Comparison of ENCODE assay signal across 30 mouse cellular contexts in the genomic region with DNA sequence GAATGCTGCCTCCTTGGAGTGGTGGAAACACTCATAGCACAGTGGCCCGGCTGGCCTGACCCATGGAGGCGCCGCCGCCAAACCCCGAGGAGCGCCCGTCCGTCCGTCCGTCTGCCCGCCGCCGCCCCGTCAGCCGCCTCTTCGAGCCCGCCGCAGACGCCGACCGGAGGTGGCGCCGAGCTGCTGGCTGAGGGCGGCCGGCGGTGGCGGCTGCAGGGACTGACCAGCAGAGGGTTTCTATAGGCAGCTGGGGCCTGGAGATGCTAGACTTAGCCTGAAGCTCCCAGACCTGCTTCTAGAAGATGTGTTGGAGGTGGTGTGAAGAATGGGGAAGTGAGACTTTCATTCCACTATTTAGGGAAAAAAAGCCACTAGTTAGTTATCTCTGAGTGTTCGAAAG. TPM values are rescaled to one million over a fixed set of nuclear protein-coding genes. Genes with fewer than 3 reads are reported as not detected.
DNase-seq lines count a peak whose midpoint lies in the region; ATAC-seq and TF ChIP-seq lines count a peak whose summit lies in the region.
"Had no signal": no experiment of that assay in that cellular context is flagged by ENCODE, and none has a peak within 500 bp of the region (broad histone marks: within the 10 kb centered on the region; RNA-seq: fewer than 3 reads in every experiment).

No protein-coding gene starts in this region.

- H3K4me1 ChIP-seq in midbrain, postnatal 0 days (ENCODE audit: insufficient read depth, low read length): no peaks in the 10 kb centered on the region

- 96% methylated on average over 28 of the region's 28 CpGs for WGBS in midbrain, postnatal 0 days

- H3K9me3 ChIP-seq in midbrain, postnatal 0 days (ENCODE audit: low read length): no peaks in the 10 kb centered on the region
- H3K9me3 ChIP-seq: forebrain, embryonic 15.5 days; heart, embryonic 12.5 days; heart, embryonic 15.5 days; hindbrain, embryonic 13.5 days; intestine, embryonic 15.5 days had no signal

- H3K4me2 ChIP-seq in midbrain, postnatal 0 days (ENCODE audit: low read depth, low read length, poor library complexity, severe bottlenecking): no peak overlapping the region
- H3K4me2 ChIP-seq: forebrain, embryonic 15.5 days; heart, embryonic 12.5 days; heart, embryonic 15.5 days; hindbrain, embryonic 13.5 days; intestine, embryonic 15.5 days had no signal

- peak; percentile 52; the same call in 1 of the 2 replicates for ATAC-seq in common myeloid progenitor, adult 5-6 weeks (replicated peaks; ENCODE audit: low read depth, poor library complexity, severe bottlenecking)
- ATAC-seq in megakaryocyte progenitor cell, adult 5-6 weeks (replicated peaks; ENCODE audit: poor library complexity): peak; percentile 64
- no peak for ATAC-seq in midbrain, postnatal 0 days (ENCODE audit: low FRiP score)
- no peak for ATAC-seq in cerebellum, adult (ENCODE audit: insufficient number of reproducible peaks, low FRiP score, low TSS enrichment)
- ATAC-seq: CD4-positive, CD25-positive, alpha-beta regulatory T cell, adult 4 months; forebrain, embryonic 15.5 days; hindbrain, embryonic 16.5 days; intestine, embryonic 15.5 days had no signal

- H3K9ac ChIP-seq in midbrain, postnatal 0 days (replicated peaks; ENCODE audit: low read length, poor library complexity, severe bottlenecking): no peak overlapping the region
- H3K9ac ChIP-seq: forebrain, embryonic 15.5 days; heart, embryonic 12.5 days; heart, embryonic 15.5 days; hindbrain, embryonic 13.5 days; intestine, embryonic 15.5 days had no signal

- DNase-seq in ZHBTc4 (ENCODE audit: low read depth, low spot score): peak; percentile 25
- DNase-seq in midbrain, postnatal 0 days (ENCODE audit: low spot score): no peak
- DNase-seq in right cerebral cortex, postnatal 4 days: no peak
- DNase-seq: adrenal gland, postnatal 10 days; adrenal gland, postnatal 36 days; cerebellum, adult 11-12 months; cerebellum, adult 8-10 months; cerebellum, postnatal 10 days; cerebellum, postnatal 36 days; gastrocnemius, adult 2 months; gastrocnemius, postnatal 14 days; heart, adult 18-20 months; heart, postnatal 10 days; kidney, adult 11 months had no signal

- H3K36me3 ChIP-seq in midbrain, postnatal 0 days (ENCODE audit: insufficient read depth, low read length): peaks cover 23% of the 10 kb centered on the region

- TF ChIP-seq CTCF in midbrain, postnatal 0 days (IDR thresholded peaks at IDR 0.05): no peak

- H3K4me3 ChIP-seq in midbrain, postnatal 0 days (ENCODE audit: low read depth, low read length): no peak overlapping the region
- H3K4me3 ChIP-seq: forebrain, embryonic 15.5 days; gastrocnemius, adult 2 months; heart, embryonic 12.5 days; heart, embryonic 15.5 days; hindbrain, embryonic 13.5 days; intestine, embryonic 15.5 days had no signal

- no peak overlapping the region for H3K27ac ChIP-seq in midbrain, postnatal 0 days (ENCODE audit: low read depth, low read length)
- H3K27ac ChIP-seq: forebrain, embryonic 15.5 days; gastrocnemius, adult 2 months; heart, embryonic 15.5 days; hindbrain, embryonic 13.5 days; intestine, embryonic 15.5 days had no signal

- H3K27me3 ChIP-seq in midbrain, postnatal 0 days (ENCODE audit: insufficient read depth, low read length): no peaks in the 10 kb centered on the region
- H3K27me3 ChIP-seq: forebrain, embryonic 15.5 days; heart, embryonic 12.5 days; heart, embryonic 15.5 days; hindbrain, embryonic 13.5 days; intestine, embryonic 15.5 days had no signal

RNA-seq across cellular contexts. Expression of a gene that starts 24.4 kb away (rescaled TPM):
- 13.4 and 25.0 TPM in 2 replicates for total RNA-seq in common myeloid progenitor, adult 5-6 weeks (2017)
- total RNA-seq in megakaryocyte progenitor cell, adult 5-6 weeks (2015): 7.5 and 9.0 TPM in 2 replicates
- 21.8 and 41.2 TPM in 2 replicates for total RNA-seq in megakaryocyte progenitor cell, adult 5-6 weeks (2017)
- 37.1 and 51.6 TPM in 2 replicates for total RNA-seq in midbrain, postnatal 0 days (2014; rRNA removed)
- 22.4 and 24.8 TPM in 2 replicates for polyA plus RNA-seq in midbrain, postnatal 0 days (2015; fragmentation: Nextera tagmentation; extraction: Ambion mirVana)

RNA-seq across cellular contexts. Expression of a gene that starts 29.2 kb away (rescaled TPM):
- total RNA-seq in common myeloid progenitor, adult 5-6 weeks (2017): not detected in 2 replicates
- total RNA-seq in megakaryocyte progenitor cell, adult 5-6 weeks (2015): not detected in 2 replicates
- not detected in 2 replicates for total RNA-seq in megakaryocyte progenitor cell, adult 5-6 weeks (2017)
- 0.19 TPM in 1 of 2 replicates, not detected in the other for total RNA-seq in midbrain, postnatal 0 days (2014; rRNA removed)
- 0.17 and 0.22 TPM in 2 replicates for polyA plus RNA-seq in midbrain, postnatal 0 days (2015; fragmentation: Nextera tagmentation; extraction: Ambion mirVana)
- total RNA-seq: adrenal gland, adult 18-20 months; adrenal gland, postnatal 36 days; gastrocnemius, adult 2 months; gastrocnemius, postnatal 14 days; heart, adult 18-20 months; heart, postnatal 10 days; hematopoietic stem cell, adult 5-6 weeks had no signal
- polyA plus RNA-seq: C2C12; CD4-positive, CD25-positive, alpha-beta regulatory T cell, adult 4 months; embryonic facial prominence, embryonic 11.5 days; embryonic facial prominence, embryonic 14.5 days; forebrain, embryonic 11.5 days; heart, embryonic 12.5 days; heart, embryonic 15.5 days had no signal

Comparison
In these comparisons a context has a peak if more than half of its experiments do, and no peak if none do; other contexts are left out.
1. ATAC-seq: peak in common myeloid progenitor, adult 5-6 weeks (single experiment) and megakaryocyte progenitor cell, adult 5-6 weeks (single experiment); none in midbrain, postnatal 0 days (single experiment) and cerebellum, adult (single experiment).